Mouse (Mus musculus) kidney, postnatal 14 days (tissue): ENCODE measurements at regions not wholly inside any gene's neighbourhood (a gene's known extent, or its start where the extent isn't known, plus 50 kb on each side); places are given as distances from the start of the nearest gene placed in this dataset.
A peak's percentile ranks its signal among the peaks of the same experiment; 100 is the strongest.

Experiments
- DNase-seq: peaks from one replicate; pipeline ENCODE4 v3.0.0; 2022; ENCODE audit warnings: mixed read lengths

DNA sequence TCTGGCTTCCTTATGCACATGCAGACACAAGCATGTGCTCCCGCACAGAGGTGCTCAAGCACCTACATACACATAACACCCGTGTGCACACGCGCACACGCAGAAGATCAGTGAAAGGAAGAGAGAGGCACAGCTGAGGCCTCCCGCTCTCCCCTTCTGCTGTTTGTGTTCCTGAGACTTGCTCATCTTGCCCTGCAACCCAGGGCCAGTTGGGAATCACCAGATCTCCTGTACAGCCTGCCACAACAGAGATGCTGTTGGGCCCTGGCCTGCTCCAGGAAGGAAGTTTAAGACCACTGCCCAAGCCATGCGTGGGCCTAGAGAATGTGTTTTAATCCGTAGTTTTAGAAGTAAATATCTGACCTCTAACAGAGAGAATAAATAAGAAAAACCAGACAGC is 160.0 kb upstream of the Ctnnb1 start:
- no peak for DNase-seq

DNA sequence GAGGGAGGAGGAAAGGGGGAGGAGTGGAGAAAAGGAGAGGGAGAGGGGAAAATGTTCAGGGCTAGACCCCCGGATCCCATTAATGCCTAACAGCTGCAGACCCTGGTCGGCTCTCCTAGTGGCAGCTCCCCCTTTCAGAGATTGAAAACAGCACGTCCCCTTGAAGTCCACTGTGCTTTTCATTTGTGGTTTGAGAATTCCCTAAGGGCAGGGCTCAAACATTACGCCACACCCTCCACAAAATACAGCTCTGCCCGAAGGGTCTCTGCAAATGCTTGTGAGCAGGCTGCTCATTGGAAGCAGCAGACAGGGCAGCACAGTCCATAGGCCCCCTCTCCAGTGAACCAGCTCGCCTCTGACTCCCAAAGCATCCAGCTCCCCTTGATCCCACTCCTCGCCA is 159.3 kb upstream of the Ctnnb1 start:
- DNase-seq = no peak

DNA sequence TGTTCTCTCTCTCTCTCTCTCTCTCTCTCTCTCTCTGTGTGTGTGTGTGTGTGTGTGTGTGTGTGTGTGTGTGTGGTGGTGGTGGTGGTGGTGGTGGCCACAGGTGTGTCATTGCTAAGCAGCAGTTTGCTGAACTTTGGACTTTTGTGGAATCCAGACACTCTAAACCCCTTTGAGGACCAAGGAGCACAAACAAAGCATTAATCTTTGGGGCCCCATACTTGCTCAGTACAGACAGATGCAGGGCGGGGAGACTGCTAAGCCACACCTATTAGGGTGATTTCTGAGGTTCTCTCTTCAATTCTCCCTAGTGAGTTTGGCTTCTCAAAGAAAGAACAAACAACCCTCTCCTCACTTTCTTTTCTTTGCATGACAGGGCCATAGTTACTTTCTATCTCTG is 158.1 kb upstream of the Ctnnb1 start:
- DNase-seq = no peak

DNA sequence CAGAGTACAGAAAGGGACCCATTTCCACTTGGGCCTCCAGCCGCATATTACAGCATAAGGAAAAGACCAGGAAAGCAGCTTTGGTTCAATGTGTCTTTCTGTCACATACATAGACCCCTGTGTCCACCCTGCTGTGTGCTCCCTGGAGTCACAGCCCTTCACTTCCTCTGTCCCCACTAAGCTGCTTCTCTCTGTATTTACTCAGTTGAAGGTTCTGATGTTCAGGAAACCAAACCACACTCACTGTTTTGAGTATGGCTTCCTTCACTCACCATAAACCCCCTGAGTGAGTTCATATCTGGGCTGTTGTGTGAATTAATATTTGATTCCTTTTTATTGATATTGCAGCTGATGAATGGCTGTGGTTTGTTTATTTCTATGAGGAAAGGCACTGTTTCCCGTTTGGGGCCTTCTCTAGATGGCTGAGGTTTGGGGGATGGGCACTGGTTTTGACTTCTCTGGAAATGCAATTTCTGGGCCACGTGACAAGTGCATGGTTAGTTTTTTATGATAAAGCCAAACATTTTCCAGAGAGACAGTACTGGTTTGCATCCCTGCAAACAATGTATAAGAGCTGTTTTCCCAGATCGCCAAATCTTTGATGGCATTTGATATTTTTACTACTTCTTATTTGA is 157.0 kb upstream of the Ctnnb1 start:
- DNase-seq = no peak

DNA sequence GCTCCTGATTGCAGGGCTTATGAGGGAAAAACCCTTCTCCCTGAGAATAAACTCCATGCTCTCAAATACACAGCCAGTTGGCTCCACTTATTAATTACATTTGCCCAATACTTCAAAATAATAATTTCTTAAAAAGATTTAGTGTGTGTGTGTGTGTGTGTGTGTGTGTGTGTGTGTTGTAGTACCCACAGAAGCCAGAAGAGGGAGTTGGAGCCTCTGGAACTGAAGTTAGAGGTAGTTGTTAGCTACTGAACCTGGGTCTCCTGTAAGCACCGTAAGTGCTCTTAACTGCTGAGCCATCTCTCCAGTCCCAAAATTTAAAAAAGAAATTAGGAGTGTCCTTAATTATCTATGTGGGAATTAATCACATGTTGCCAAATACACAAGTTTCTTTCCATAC is 154.8 kb upstream of the Ctnnb1 start:
- DNase-seq = no peak

DNA sequence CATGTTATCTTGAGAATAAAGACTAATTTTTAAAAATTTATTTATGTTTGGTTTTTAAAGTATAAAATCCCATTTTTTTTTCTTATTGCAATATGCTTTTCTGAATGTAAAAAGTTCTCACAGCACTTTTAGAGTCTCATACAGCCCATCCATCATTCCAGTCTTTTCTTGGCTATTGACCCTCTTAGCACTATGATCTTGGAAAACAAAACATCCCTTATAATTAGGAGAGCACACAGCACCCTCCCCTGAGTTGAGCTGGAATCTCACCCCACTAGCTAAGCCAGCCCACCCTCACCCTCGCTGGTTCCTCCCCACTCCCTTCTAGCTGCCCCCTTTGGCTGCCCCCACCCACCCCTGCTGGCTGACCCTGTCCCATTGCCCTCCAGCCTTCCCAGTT is 154.2 kb upstream of the Ctnnb1 start:
- peak; percentile 44 for DNase-seq

DNA sequence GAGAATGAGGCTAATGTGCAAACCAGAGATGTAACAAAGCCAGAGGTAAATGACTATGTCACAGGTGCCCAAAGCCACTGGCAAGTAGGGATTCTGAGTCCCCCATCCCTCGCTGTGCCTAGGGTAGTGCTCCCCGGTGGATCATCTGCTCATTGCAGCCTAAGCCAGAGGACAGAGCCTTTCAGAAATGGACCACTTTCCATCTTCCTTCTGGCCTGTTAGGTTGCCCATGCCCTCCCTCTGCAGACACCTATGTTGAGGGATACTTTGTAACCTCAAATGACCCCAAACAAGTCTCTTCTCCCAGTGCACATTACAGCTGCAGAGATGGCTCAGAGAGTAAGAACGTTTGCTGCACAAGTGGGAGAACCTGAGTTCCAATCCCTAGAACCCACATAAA is 153.3 kb upstream of the Ctnnb1 start:
- DNase-seq = no peak

DNA sequence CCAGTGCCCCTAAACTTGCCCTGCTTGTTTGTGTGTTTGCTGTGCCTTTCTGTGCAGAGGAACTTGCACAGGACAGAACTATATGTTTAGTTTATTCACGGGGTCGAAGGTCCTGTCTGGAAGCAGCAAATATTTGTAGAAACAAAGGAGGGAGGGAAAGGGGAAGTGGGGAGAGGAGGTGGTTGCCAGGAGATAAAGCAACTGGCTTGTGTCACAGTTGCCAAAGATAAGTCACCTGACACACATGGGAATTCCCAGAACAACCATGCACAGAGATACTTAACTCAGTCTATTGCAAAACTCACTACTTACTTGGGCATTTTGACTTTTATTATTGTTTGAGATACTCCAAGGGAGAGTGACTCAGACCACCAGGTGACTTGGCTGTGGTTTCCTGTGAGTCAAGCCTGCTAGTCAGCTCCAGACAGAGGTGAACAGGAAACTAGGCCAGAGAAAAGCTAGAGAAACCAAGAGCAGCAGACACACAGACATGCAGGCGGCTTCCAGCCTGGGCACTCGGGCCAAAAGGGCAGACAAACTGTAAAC is 152.5 kb upstream of the Ctnnb1 start:
- DNase-seq = peak; percentile 66

DNA sequence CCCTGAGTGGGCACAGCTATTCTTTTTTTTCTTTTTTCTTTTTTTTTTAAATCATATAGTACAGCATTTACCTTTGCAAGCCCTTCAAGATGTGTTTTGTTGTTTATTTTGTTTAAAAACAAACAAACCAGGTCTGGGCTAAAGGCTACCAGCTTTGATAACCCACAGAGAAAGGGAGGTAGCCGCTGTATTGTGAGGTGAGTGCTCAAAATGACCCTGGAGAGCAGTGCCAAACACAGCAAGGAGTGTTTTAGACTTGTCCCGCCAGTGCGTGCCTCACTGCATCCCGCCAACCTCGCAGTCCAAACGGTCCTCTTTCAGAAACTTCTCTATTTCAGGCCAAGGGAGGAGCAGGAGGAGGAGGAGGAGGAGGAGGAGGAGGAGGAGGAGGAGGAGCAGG is 152.0 kb upstream of the Ctnnb1 start:
- no peak for DNase-seq

DNA sequence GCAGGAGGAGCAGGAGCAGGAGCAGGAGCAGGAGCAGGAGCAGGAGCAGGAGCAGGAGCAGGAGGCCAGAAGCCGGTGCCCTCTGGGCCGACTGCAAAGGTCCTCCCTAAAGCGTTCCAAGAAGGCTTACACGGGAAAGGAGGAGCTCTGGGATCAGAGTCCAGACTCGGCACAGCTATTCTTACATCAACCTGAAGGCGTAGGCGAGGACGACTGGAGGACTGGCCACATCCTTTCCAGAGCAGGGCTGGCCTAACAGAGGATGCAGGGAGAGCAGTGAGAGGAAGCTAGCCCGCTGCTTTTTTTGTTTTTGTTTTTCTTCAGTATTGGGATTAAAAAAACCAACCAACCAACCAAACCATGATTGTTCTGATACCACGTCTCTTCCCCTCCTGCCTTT is 151.5 kb upstream of the Ctnnb1 start:
- peak; percentile 75 for DNase-seq

DNA sequence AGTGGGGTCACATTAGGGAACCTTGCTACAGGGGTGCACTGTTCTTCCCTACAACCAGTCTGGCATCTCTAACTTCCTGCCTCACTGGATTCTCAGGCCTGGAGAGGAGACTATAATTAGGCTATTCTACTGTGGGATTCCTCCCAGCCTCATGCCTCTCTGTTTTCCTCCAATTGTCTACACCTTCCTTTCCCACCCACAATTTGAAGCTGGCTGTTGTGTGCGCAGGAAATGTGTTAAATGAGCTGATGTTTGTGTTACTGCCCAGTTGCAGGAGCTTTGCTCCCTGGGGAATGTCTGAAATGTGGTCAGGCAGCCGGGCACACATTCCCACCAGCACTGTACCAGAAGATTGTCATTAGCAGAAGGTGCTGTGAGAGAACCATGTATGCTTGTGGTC is 150.6 kb upstream of the Ctnnb1 start:
- DNase-seq = peak; percentile 75

DNA sequence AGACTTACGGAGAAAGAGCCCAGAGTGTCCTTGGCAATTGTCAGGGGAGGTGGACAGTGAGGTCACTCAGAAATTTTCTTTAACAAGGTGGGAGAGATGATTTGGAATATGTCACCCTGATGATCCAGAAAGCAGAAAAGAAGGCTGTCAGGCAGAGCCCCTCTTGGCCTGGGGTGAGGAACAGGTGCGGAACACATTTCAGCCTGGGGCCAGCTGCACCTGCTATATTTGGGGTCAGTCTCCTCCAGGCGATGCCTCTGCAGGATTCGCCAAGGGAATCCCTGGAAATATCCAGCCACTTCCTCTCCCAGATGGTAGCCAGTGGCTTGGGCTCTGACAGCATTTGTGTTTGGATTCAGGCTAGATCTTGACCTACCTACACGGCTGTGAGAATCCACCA is 134.8 kb upstream of the Ctnnb1 start:
- DNase-seq = no peak

DNA sequence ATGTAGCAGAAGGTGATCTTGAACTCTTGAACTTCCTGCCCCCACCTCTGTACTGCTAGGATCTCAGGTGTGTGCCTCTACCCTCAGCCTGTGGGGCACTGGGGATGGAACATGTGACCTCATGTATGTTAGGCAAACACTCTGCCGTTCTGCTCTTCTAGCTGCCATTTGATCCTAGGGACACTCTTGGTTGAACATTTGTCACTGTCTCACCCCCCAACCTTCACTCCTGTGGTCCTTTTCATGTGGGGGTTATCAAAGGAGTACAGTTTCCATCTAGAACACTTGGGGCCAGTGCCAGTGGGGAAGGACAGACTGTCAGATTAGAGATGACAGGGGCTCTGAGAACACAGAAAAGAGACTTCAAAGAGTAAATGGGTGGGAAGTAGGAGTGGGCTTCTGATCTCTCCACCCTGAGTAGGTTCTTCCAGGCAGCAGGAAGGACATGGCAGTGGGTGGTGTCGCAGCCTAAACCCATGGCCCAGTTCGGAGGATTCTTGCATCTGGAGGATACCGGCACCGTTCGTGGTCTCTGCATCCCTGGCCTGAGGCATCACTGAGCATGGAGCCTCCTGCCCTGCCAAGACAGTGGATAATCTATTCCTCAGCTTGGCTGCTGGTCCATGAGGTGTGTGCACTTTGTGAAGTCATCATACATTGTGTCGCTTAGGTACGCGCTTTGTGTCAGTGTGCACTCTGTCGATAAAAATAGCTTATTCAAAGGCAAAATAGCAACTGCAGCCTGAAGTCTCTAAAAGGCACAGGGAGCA is 132.7 kb upstream of the Ctnnb1 start:
- DNase-seq = no peak

DNA sequence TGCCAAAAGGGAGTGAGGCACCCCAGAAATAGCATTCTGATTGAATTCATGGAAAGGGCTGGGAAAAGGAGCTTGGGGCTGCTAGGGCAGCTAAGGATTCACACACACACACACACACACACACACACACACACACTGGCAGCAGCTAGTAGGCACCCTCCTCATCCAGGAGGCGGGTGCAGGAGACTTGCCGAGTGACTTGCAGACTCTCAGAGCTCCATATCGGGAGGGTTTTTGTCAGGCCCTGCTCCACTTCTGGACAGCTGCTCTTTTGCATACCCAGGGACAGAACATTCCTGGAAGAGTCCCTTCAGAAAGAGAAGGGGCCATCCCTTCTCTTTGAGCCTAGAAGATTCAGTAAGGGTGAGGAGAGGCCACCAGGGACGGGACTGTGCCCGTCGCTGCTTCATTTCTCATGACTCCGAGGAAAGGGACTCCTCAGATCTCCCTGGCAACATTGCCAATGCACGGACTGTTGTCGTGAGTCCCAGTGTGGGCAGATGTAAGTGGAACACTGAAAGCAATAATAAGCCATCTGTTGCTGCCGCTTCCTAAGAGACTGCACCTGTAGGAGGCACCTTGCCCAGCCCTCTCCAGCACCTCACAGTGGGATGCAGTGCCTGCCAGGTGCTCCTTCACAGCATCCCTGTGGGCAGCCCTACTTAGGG is 130.9 kb upstream of the Ctnnb1 start:
- no peak for DNase-seq

DNA sequence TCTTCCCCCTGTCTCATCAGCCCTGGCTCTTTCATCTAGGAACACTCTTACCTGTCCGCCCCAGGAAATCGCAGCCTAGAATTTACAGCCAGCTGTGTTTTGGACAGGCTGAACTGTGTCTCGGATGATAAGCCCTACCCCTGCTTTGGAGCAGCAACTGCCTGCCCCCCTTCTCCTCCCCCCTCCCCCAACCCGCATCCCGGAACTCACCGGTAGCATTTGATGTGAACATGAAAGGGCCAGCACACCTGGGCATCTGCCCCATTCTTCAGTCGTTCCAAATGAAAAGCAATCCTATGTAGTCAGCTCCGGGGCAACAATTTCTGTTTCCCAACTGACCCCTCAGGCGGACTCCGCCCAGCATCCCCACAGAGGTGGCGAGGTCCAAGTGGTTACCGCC is 130.1 kb upstream of the Ctnnb1 start:
- no peak for DNase-seq

DNA sequence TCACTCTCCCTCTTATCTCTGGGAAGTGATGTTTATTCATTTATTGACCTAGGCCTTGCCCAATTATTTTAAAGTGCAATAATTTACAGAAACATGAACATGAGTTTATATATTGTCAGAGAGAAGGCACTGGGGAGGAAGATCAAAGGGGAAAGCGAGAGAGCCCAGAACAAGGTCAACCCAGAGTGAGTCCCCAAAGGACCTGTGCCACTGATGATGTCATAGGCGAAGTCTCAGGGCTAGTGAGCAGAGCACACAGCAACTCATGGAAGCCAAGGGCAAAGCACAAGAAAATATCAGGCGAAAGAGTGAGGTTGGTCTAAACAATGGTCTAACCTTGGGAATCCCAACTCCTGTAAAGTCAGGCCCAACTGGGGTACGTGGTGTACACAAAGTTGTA is 126.4 kb upstream of the Ctnnb1 start:
- DNase-seq = no peak

DNA sequence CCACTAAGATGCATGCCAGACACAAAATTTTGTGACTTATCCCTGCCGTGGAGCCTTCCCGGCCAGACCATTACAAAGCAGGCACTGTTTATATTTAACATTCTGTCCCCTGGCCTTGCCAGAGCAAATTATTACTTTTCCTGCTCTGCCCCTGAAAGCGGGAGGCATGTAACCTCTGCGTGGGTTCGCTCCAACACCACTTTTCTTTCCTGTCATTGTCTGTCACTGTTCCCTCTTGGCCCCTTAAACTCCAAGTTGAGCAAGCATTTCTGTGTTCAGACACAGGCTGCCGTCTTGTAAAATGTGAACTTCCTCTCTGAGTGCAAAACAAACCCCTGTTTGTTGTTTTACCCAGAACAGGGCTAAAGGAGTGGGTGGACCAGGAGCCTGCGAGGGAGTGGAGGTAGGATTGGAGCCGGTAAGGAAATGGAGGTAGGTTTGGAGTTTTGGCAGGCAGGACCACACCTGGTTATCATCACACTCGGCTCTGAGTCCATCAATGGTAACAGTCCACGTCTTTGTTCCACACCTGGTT is 124.2 kb upstream of the Ctnnb1 start:
- DNase-seq = peak; percentile 54

DNA sequence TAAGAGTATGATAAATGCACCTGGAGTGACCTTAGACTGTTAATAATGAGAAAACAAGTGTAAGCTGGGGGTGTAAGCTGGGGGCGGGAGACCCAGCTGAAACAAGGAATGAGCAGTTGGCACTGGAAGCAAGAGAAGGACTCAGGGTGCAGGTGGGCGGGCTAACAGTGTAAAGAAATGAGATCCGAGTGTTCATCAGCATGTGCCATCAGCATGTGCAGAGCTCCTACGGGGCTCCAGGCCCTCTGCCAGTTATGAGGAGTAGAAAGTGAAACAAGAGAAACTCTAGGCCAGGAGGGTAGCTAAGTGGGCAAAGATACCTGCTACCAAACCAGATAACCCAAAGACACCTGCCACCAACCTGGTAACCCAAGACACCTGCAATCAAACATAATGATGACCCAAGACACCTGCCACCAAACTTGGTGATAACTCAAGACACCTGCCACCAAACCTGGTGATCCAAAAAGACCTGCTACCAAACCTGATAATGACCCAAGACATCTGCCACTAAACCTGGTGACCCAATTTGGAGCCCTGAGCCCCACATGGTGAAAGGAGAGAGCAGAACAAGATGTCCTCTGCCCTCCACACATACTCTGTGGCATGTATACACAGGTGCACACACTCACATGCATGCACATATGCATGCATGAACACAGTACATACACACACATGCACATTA is 120.1 kb upstream of the Ctnnb1 start:
- DNase-seq = no peak

DNA sequence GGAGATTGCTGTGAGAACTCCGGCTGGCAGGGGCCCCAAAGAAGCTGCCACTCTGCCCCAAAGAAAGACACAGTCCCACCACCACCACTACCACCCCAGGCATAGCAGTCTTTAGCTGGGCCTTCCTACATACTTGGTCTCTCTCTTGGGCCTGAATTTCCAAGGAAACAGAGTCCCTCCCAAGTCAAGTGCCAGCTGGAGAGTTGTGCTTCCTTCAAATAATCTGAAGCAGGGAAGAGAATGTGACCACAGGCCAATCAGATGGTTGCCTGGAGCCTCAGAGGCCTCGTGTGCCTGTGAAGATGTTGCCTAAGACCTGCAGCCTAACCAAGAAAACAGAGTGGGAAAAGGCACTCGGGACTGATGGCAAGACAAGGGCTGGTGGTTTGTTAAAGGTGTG is 117.5 kb upstream of the Ctnnb1 start:
- no peak for DNase-seq

DNA sequence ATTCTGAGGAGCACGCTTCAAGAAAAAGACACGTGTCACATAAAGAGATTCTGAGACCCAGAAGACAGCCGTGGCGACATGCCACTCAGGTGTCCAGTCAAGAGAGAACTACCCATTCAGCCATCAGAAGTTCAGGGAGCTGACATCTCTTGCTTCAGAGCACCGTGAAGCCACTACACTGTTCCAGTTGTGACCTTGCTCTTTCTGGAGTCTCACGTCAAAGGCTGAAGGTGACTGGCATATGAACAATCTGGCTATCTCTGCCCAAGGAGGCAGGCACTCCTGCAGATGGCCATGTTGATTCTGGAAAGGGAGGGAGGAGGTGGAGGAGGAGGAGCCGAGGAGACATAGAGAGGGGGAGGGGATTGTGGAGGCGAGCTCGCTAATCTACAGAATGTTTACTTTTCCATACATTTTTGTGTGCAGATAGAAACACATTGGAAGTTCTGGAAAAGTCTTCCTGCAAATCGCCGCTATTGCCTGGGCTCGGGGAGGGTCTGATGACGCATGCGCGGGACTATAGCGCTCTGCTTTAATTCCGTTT is 116.3 kb upstream of the Ctnnb1 start:
- no peak for DNase-seq

DNA sequence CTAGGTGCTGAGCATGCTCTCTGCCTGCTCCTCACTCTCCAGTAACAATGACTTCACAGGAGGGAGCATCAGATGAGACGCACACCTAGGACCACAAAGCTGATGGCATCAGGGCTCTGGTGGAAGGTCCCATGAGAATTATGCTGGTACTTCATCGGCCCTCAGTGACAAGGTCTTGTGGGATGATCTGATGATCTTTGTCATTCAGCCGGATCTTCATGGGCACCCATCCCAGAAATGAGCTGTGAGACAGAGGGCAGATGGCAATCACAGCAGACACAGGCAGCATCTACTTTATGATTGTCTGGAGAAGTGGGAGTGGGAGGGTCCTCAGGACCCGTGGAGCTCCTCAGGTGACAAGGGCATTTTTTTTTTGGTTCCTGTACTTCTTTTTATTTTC is 114.7 kb upstream of the Ctnnb1 start:
- no peak for DNase-seq

DNA sequence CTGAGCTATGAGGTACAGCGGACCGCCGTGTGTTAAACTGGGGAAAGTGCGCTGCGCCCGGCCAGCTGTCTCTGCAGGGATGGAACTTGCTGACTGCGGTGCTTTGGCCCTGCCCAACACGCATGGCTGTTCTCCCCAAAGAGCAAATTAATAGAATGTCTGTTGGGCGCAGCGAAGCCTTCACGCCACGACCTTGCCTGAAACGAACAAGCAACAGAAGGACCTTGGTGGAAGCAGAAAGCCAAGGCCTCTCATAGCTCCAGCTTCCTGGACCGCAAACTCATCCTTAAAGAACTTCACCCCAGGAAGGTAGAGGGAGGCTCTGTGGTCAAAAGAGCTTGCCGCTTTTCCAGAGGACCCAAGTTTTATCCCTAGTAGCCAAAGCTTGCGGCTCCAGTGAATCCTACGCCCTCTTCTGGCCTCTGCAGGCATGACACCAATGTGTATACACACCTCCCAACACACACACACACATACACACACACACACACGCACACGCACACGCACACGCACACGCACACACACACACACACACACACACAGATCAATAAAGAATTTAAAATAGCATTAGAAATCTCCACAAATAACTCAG is 110.2 kb upstream of the Ctnnb1 start:
- DNase-seq = no peak
